Mouse (Mus musculus) frontal cortex, postnatal 25 days (tissue): ENCODE measurements around the gene Gm49721.
A peak's percentile ranks its signal among the peaks of the same experiment; 100 is the strongest.
"Not testable (repeated sequence)": the region's sequence is repeated elsewhere in the genome, so short reads cannot be mapped to it uniquely, and the experiment has no call there.

Source experiments
- DNase-seq, 2 experiments: peaks; one replicate each; pipeline ENCODE4 v3.0.0; 2022; ENCODE audit warnings: low spot score in 2 of 2

Gene Gm49721

DNA sequence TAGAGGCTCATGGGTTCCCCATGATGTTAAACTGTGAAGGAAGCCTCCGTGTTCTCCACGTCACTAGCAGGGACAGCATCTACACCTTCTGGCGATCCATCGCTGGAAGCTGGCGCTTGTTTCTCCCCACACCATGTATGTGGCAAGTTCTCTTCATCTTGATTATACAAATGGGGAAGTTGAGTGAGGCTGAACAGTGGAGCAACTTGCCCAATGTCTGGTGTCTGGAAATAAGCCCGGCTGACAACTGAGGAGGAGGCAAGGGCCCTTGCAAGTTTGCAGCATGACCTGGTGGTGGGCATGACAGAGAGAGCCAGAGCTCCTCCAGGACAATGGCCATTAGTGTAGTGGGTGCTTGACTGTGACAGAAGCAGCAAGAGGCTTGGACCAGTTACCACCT lies 96.8 kb downstream of the Gm49721 start:
- DNase-seq, result not testable (repeated sequence)

DNA sequence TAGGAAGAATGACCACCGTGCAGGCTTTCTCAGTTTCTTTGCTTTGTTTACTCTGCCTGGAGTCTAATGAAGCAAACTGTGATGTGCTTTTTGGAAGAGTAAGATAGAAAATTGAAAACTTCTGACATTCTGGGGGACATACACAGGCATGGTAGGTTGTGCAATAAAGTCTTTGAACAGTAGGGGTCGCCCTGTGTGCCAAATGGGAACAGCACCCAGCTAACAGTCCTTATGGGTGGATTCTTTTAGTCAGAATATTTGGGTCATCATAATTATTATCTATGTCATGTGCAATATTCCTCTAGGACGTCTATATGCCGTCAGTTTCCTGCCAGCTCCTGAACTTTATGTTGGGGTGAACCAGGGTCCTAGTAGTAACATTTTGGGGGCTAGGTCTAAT lies 100.9 kb downstream of the Gm49721 start:
- peak; percentile 46 to 52 for DNase-seq

DNA sequence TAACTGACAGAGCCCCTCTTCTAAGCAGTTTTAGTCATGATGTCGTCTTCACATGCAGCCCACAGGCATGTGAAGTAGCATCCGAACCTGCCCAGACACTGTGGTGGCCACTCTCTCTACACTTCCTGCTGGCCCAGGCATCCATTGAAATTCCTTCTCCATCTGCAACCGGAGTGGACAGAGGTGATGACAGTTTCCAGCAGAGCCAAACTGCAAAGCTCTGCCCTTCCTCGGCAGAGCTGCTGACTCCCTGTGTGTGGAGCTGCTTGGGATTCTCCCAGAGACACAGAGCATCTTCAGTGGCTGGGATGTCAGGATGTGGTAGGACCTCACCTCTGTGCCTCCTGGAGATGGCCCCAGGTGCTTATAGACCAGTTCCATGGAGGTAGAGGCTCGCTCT lies 105.8 kb downstream of the Gm49721 start:
- not testable (repeated sequence) for DNase-seq

DNA sequence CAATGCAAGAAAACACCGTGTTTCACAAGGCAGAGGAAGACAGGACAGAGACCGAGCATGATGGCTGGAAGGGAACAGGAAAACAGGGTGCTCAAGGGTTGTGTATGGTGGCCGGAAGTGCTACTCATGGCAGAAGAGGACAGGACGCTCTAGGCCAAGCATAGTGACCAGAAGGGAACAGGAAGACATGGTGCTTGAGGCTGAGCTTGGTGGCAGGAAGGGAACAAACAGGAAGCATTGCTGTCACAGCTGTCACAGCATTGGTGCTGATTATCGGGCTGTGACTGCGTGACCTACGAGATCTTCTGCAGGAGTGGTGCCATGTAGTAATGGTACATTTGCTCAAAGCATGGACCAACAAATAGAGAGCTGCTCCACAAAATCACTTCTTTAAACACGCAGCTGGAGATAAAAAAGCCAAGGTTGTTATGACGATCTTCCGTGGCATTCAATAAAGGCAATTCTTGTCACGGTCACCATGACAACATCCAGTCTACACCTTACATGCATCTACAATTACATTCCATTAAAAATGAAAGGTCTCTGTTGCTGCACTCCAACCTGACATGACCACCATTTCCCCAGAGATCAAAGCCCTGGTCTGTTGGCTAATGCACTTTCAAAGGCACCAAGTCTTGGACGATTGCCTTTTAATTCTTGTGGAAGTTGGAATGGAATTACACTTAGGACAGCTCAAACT lies 106.9 kb downstream of the Gm49721 start:
- DNase-seq, result not testable (repeated sequence)

DNA sequence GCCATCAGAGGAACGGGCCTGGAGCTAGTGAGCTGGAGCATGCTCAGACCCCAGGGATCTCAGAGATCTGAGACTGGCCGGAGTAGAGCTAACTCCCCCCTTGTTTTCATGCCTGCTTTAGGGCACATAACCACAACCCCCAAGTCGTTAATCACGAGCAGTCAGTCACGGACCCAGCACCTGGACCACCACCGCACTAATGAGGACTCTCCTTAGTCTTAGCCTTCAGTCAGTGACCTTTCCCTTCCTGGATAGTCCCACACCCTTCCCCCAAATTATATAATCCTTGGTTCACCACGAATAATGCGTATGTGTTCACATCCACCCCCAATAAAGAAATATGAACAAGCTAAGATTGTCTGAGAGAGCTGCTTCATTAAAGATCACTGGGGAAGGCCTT lies 108.1 kb downstream of the Gm49721 start:
- not testable (repeated sequence) for DNase-seq
